Mouse (Mus musculus): Measurements from ENCODE around the gene Mia.

Mia gene

GRCm38 (mm10) chr7:27180837-27181695 is at the start of gene Mia, which contains the start of gene Gm21983:
Mia (minus strand) TSS chr7:27181157.
Gm21983 (minus strand) TSS chr7:27181086.
- no peak for DNase-seq (ENCODE audit: low spot score)

- DNase-seq (ENCODE audit: low spot score), result no peak
Measured at GRCm38 (mm10) chr7:27228865-27229264, 47.9 kb upstream of the Mia start.

- peak; percentile 85 for DNase-seq (ENCODE audit: low spot score)
Measured at GRCm38 (mm10) chr7:27228281-27228821, 47.4 kb upstream of the Mia start, which contains the start of gene Itpkc. Itpkc (minus strand) TSS chr7:27228661.

GRCm38 (mm10) chr7:27227676-27228075 is 46.7 kb upstream of the Mia start:
- no peak for DNase-seq (ENCODE audit: low spot score)

GRCm38 (mm10) chr7:27227276-27227675 is 46.3 kb upstream of the Mia start:
- DNase-seq (ENCODE audit: low spot score), result no peak

- DNase-seq (ENCODE audit: low spot score), result no peak
Measured at GRCm38 (mm10) chr7:27224877-27225575, 44.1 kb upstream of the Mia start.

GRCm38 (mm10) chr7:27222538-27222937 is 41.6 kb upstream of the Mia start:
- no peak for DNase-seq (ENCODE audit: low spot score)

GRCm38 (mm10) chr7:27221939-27222338 is 41.0 kb upstream of the Mia start:
- no peak for DNase-seq (ENCODE audit: low spot score)

GRCm38 (mm10) chr7:27219937-27220336 is 39.0 kb upstream of the Mia start:
- no peak for DNase-seq (ENCODE audit: low spot score)

GRCm38 (mm10) chr7:27218586-27218985 is 37.6 kb upstream of the Mia start:
- DNase-seq (ENCODE audit: low spot score), result no peak

GRCm38 (mm10) chr7:27212626-27213025 is 31.7 kb upstream of the Mia start:
- no peak for DNase-seq (ENCODE audit: low spot score)

- DNase-seq (ENCODE audit: low spot score), result no peak
Measured at GRCm38 (mm10) chr7:27203730-27204449, 22.9 kb upstream of the Mia start.

- DNase-seq (ENCODE audit: low spot score), result no peak
Measured at GRCm38 (mm10) chr7:27198779-27199178, 17.8 kb upstream of the Mia start.

GRCm38 (mm10) chr7:27198355-27198754 is 17.4 kb upstream of the Mia start:
- no peak for DNase-seq (ENCODE audit: low spot score)

- no peak for DNase-seq (ENCODE audit: low spot score)
Measured at GRCm38 (mm10) chr7:27197634-27198033, 16.7 kb upstream of the Mia start.

- DNase-seq (ENCODE audit: low spot score), result no peak
Measured at GRCm38 (mm10) chr7:27197136-27197535, 16.2 kb upstream of the Mia start.

GRCm38 (mm10) chr7:27195681-27196611 is 15.0 kb upstream of the Mia start, which contains the start of the genes BC024978 and Snrpa:
BC024978 (plus strand) TSS chr7:27195781.
Snrpa (minus strand) TSS chr7:27196271.
- DNase-seq (ENCODE audit: low spot score), result peak; percentile 88

- DNase-seq (ENCODE audit: low spot score), result no peak
Measured at GRCm38 (mm10) chr7:27193731-27194130, 12.8 kb upstream of the Mia start.

GRCm38 (mm10) chr7:27192434-27192833 is 11.5 kb upstream of the Mia start:
- no peak for DNase-seq (ENCODE audit: low spot score)

GRCm38 (mm10) chr7:27189271-27189931 is 8.4 kb upstream of the Mia start:
- DNase-seq (ENCODE audit: low spot score), result no peak

Data from ovary, postnatal 14 days (tissue).